Mouse (Mus musculus): ENCODE measurements at regions not wholly inside any gene's neighbourhood (a gene's known extent, or its start where the extent isn't known, plus 50 kb on each side); places are given as distances from the start of the nearest gene placed in this dataset.
A peak's percentile ranks its signal among the peaks of the same experiment; 100 is the strongest.
"Not testable (repeated sequence)": the region's sequence is repeated elsewhere in the genome, so short reads cannot be mapped to it uniquely, and the experiment has no call there.

DNA sequence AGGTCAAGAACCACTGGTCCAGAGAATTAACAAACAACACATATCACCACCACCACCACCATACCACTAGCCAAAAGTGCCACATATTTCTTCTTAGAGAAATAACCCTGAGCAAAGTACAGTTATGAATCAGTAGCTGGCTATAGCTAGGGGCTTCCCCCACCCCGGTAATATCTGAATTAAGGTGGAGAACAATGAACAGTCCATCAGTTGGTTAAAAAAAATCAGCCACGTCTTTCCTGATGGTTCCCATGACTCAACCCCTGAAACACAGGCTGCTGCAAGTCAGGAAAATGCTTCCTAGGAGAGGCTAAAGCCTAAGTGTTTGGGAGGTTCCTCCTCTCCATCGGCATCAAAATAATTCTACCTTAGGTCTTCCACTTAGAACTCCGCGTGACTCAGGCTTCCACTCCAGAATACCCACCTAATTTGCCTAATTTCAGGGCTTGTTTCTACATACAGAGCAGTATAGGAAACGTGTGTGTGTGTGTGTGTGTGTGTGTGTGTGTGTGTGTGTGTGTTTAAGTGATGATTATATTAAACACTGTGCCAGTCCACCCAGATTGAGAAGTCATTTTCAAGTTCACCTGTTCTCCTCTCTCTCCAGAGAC is 67.4 kb upstream of the Akap13 start:
- Histone ChIP-seq H3K27ac (replicated peaks in 1 of 2; ENCODE audit: control insufficient read depth in 1 of 2, insufficient read depth in 1 of 2, low read depth in 2 of 2, low read length in 2 of 2) (peak overlapping the region in 1 of 2 experiments; percentile 76; a peak in 2 of 4 replicates), H3K36me3 (ENCODE audit: control insufficient read depth, insufficient read depth, low read length) (no peaks in the 10 kb centered on the region), H3K4me3 (ENCODE audit: control insufficient read depth in 1 of 2, insufficient read depth in 1 of 2, low read depth in 1 of 2, low read length in 2 of 2) (no peak overlapping the region), H3K27me3 (ENCODE audit: control insufficient read depth, insufficient read depth, low read length) (no peaks in the 10 kb centered on the region), H3K4me2 (ENCODE audit: low read length) (no peak overlapping the region), H3K4me1 (ENCODE audit: control insufficient read depth in 2 of 2, insufficient read depth in 2 of 2, low read length in 2 of 2) (peaks cover 4 to 24% of the 10 kb centered on the region in 2 experiments; a peak in 3 of 4 replicates), H3K9me3 (ENCODE audit: control insufficient read depth, low read length) (no peaks in the 10 kb centered on the region), H3K9ac (ENCODE audit: low read length) (no peak overlapping the region)
- ATAC-seq (ENCODE audit: insufficient number of reproducible peaks, insufficient read depth, low FRiP score, low read depth), result no peak
- 62% methylated on average over 6 of the region's 6 CpGs for WGBS

DNA sequence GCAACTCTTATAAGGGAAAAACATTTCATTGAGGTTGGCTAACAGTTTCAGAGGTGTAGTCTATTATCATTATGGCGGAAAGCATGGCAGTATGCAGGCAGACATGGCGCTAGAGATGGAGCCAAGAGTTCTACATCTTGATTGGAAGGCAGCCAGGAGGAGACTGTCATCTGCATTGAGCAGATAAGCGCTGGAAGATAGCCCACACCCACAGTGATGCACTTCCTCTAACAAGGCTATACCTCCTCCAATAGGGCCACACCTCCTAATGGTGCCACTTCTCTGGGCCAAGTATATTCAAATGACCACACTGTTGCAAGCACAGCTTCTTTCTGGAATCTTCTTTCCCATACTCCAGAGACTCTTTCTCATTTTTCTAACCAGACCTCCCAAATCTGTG is 65.2 kb upstream of the Akap13 start:
- no peak for ATAC-seq (ENCODE audit: insufficient number of reproducible peaks, insufficient read depth, low FRiP score, low read depth)
- no peaks in the 10 kb centered on the region for H3K9me3 ChIP-seq (ENCODE audit: control insufficient read depth, low read length)

GRCm38 (mm10) chr7:75392783-75393182 is 62.6 kb upstream of the Akap13 start:
- 84% methylated on average over 3 of the region's 3 CpGs for WGBS
- H3K27ac ChIP-seq (replicated peaks in 1 of 2; ENCODE audit: control insufficient read depth in 1 of 2, insufficient read depth in 1 of 2, low read depth in 2 of 2, low read length in 2 of 2), result no peak overlapping the region
- H3K36me3 ChIP-seq (ENCODE audit: control insufficient read depth, insufficient read depth, low read length), result no peaks in the 10 kb centered on the region
- H3K9me3 ChIP-seq (ENCODE audit: control insufficient read depth, low read length), result no peaks in the 10 kb centered on the region
- no peak for ATAC-seq (ENCODE audit: insufficient number of reproducible peaks, insufficient read depth, low FRiP score, low read depth)
- H3K4me2 ChIP-seq (ENCODE audit: low read length), result no peak overlapping the region
- H3K9ac ChIP-seq (ENCODE audit: low read length), result no peak overlapping the region
- H3K4me3 ChIP-seq (ENCODE audit: control insufficient read depth in 1 of 2, insufficient read depth in 1 of 2, low read depth in 1 of 2, low read length in 2 of 2), result no peak overlapping the region
- no peaks in the 10 kb centered on the region for H3K27me3 ChIP-seq (ENCODE audit: control insufficient read depth, insufficient read depth, low read length)
- peaks cover 14 to 34% of the 10 kb centered on the region in 2 experiments for H3K4me1 ChIP-seq (ENCODE audit: control insufficient read depth in 2 of 2, insufficient read depth in 2 of 2, low read length in 2 of 2)

More for the DNA sequence above, 65.2 kb upstream of the Akap13 start:
- Histone ChIP-seq H3K4me1 (ENCODE audit: control insufficient read depth in 2 of 2, insufficient read depth in 2 of 2, low read length in 2 of 2) (peaks cover 2 to 22% of the 10 kb centered on the region in 2 experiments), H3K27ac (replicated peaks in 1 of 2; ENCODE audit: control insufficient read depth in 1 of 2, insufficient read depth in 1 of 2, low read depth in 2 of 2, low read length in 2 of 2) (no peak overlapping the region), H3K4me2 (ENCODE audit: low read length) (no peak overlapping the region), H3K27me3 (ENCODE audit: control insufficient read depth, insufficient read depth, low read length) (no peaks in the 10 kb centered on the region), H3K9ac (ENCODE audit: low read length) (no peak overlapping the region), H3K4me3 (ENCODE audit: control insufficient read depth in 1 of 2, insufficient read depth in 1 of 2, low read depth in 1 of 2, low read length in 2 of 2) (no peak overlapping the region), H3K36me3 (ENCODE audit: control insufficient read depth, insufficient read depth, low read length) (no peaks in the 10 kb centered on the region)
- WGBS, result 76% methylated on average over 3 of the region's 3 CpGs

DNA sequence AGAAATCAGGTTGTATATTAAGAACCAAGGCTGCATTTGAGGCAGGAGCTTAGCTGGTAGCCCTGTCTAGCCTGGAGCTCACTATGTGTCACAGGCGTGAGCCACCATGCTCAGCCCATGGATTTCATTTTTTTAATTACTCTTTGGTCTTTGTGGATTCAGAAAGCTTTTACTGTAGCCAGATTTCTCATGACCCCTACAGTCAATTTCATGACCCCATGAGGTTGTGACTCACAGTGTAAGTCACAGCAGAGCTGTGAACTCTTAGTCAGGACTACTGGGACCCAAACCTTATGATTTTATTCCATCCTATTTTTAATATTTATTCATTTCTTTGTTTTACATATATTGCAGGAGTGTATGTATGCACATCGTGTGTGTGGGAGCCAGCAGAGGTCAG is 61.9 kb upstream of the Akap13 start:
- ATAC-seq (ENCODE audit: insufficient number of reproducible peaks, insufficient read depth, low FRiP score, low read depth), result no peak

DNA sequence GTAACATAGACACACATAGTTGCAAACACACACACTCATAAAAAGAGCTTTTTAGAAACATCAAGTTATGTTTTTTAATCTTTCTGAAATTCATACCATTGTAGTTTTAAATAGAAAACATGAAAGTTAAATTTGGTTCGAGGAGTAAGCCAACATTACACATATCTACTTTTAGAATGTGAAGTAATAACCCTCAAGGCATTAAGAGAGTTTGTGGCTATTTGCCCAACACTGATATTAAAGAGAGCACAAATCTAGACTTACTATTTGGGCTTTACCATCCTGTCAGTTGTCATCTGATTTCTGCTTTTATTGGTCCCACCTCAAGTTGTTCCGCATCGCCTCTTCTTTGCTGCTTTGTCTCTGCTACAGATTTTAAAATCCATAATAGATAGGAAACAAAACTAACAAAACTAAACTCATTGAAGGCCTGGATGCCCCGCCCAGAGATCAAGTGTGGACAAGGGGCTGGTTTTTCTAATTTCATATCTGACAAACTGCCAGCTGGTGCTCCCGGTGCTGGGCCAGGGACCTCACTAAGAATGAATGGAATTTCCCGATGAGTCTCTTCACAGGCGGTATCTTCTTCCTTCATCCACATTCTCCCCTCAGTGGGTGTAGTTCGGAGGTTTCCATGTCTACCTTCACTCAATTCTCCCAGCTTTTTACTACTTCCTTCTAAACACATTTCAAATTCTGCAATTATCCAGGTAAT is 60.3 kb upstream of the Akap13 start:
- ATAC-seq (ENCODE audit: insufficient number of reproducible peaks, insufficient read depth, low FRiP score, low read depth), result no peak
- Histone ChIP-seq H3K36me3 (ENCODE audit: control insufficient read depth, insufficient read depth, low read length) (no peaks in the 10 kb centered on the region), H3K27me3 (ENCODE audit: control insufficient read depth, insufficient read depth, low read length) (no peaks in the 10 kb centered on the region), H3K9ac (ENCODE audit: low read length) (0 out of 2 replicates have a peak overlapping the region, but pooled peaks have one; percentile 27), H3K27ac (replicated peaks in 1 of 2; ENCODE audit: control insufficient read depth in 1 of 2, insufficient read depth in 1 of 2, low read depth in 2 of 2, low read length in 2 of 2) (peak overlapping the region; percentile 70 to 83), H3K4me1 (ENCODE audit: control insufficient read depth in 2 of 2, insufficient read depth in 2 of 2, low read length in 2 of 2) (peaks cover 17 to 45% of the 10 kb centered on the region in 2 experiments), H3K9me3 (ENCODE audit: control insufficient read depth, low read length) (no peaks in the 10 kb centered on the region), H3K4me2 (ENCODE audit: low read length) (peak overlapping the region; percentile 18), H3K4me3 (ENCODE audit: control insufficient read depth in 1 of 2, insufficient read depth in 1 of 2, low read depth in 1 of 2, low read length in 2 of 2) (no peak overlapping the region)
- WGBS, result 25% methylated on average over 8 of the region's 8 CpGs

More for the DNA sequence above, 61.9 kb upstream of the Akap13 start:
- Histone ChIP-seq H3K27me3 (ENCODE audit: control insufficient read depth, insufficient read depth, low read length) (no peaks in the 10 kb centered on the region), H3K27ac (replicated peaks in 1 of 2; ENCODE audit: control insufficient read depth in 1 of 2, insufficient read depth in 1 of 2, low read depth in 2 of 2, low read length in 2 of 2) (no peak overlapping the region), H3K4me3 (ENCODE audit: control insufficient read depth in 1 of 2, insufficient read depth in 1 of 2, low read depth in 1 of 2, low read length in 2 of 2) (no peak overlapping the region), H3K9me3 (ENCODE audit: control insufficient read depth, low read length) (no peaks in the 10 kb centered on the region), H3K4me1 (ENCODE audit: control insufficient read depth in 2 of 2, insufficient read depth in 2 of 2, low read length in 2 of 2) (peaks cover 14 to 33% of the 10 kb centered on the region in 2 experiments), H3K36me3 (ENCODE audit: control insufficient read depth, insufficient read depth, low read length) (no peaks in the 10 kb centered on the region), H3K9ac (ENCODE audit: low read length) (no peak overlapping the region), H3K4me2 (ENCODE audit: low read length) (no peak overlapping the region)
- 92% methylated on average over 2 of the region's 2 CpGs for WGBS

GRCm38 (mm10) chr7:75397559-75397958 is 57.8 kb upstream of the Akap13 start:
- Histone ChIP-seq H3K27ac (replicated peaks in 1 of 2; ENCODE audit: control insufficient read depth in 1 of 2, insufficient read depth in 1 of 2, low read depth in 2 of 2, low read length in 2 of 2) (peak overlapping the region; percentile 76 to 79), H3K36me3 (ENCODE audit: control insufficient read depth, insufficient read depth, low read length) (no peaks in the 10 kb centered on the region), H3K9me3 (ENCODE audit: control insufficient read depth, low read length) (no peaks in the 10 kb centered on the region), H3K4me3 (ENCODE audit: control insufficient read depth in 1 of 2, insufficient read depth in 1 of 2, low read depth in 1 of 2, low read length in 2 of 2) (no peak overlapping the region), H3K27me3 (ENCODE audit: control insufficient read depth, insufficient read depth, low read length) (no peaks in the 10 kb centered on the region), H3K4me1 (ENCODE audit: control insufficient read depth in 2 of 2, insufficient read depth in 2 of 2, low read length in 2 of 2) (peaks cover 19 to 53% of the 10 kb centered on the region in 2 experiments), H3K9ac (ENCODE audit: low read length) (peak overlapping the region; percentile 36; the same call in 1 of the 2 replicates), H3K4me2 (ENCODE audit: low read length) (peak overlapping the region; percentile 19; the same call in 1 of the 2 replicates)
- peak; percentile 18; the same call in 1 of the 2 replicates for ATAC-seq (ENCODE audit: insufficient number of reproducible peaks, insufficient read depth, low FRiP score, low read depth)
- 3% methylated on average over 7 of the region's 7 CpGs for WGBS

DNA sequence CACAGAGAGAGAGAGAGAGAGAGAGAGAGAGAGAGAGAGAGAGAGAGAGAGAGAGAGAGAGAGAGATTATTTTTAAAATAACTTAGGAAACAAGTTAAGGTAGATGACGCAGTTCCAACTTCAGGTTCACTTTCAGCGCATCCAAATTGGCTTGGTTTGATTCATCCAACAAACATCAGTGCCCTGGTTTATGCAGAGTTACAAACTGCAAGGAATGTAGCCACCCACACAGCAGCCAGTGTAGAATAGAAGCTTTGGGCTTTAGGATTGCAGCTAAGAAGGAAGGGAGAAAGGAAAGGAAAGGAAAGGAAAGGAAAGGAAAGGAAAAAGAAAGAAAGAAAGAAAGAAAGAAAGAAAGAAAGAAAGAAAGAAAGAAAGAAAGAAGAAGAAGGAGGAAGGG is 56.9 kb upstream of the Akap13 start:
- ATAC-seq (ENCODE audit: insufficient number of reproducible peaks, insufficient read depth, low FRiP score, low read depth); H3K9ac ChIP-seq (ENCODE audit: low read length); H3K27me3 ChIP-seq (ENCODE audit: control insufficient read depth, insufficient read depth, low read length); H3K9me3 ChIP-seq (ENCODE audit: control insufficient read depth, low read length); H3K4me2 ChIP-seq (ENCODE audit: low read length); H3K4me3 ChIP-seq (ENCODE audit: control insufficient read depth in 1 of 2, insufficient read depth in 1 of 2, low read depth in 1 of 2, low read length in 2 of 2); H3K36me3 ChIP-seq (ENCODE audit: control insufficient read depth, insufficient read depth, low read length): not testable (repeated sequence)
- peak overlapping the region in 1 of 2 experiments; percentile 76; a peak in 3 of 4 replicates for H3K27ac ChIP-seq (replicated peaks in 1 of 2; ENCODE audit: control insufficient read depth in 1 of 2, insufficient read depth in 1 of 2, low read depth in 2 of 2, low read length in 2 of 2)
- WGBS, result 59% methylated on average over 2 of the region's 2 CpGs
- H3K4me1 ChIP-seq (ENCODE audit: control insufficient read depth in 2 of 2, insufficient read depth in 2 of 2, low read length in 2 of 2), result peaks cover 19 to 53% of the 10 kb centered on the region in 2 experiments
